Mouse (Mus musculus): ENCODE results near the gene Cd38. TPM values are rescaled to one million over a fixed set of nuclear protein-coding genes. Genes with fewer than 3 reads are reported as not detected.

Gene Cd38
- 5.5 and 5.6 TPM in 2 replicates for polyA plus RNA-seq (2014; fragmentation: Nextera tagmentation; extraction: Ambion mirVana)

- Histone ChIP-seq H3K9ac (ENCODE audit: low read length) (peak within 1 kb of the TSS; percentile 57), H3K36me3 (ENCODE audit: control insufficient read depth, insufficient read depth, low read length) (no peaks in the 10 kb centered on the region), H3K4me1 (ENCODE audit: control insufficient read depth, insufficient read depth, low read length) (peaks cover 9% of the 10 kb centered on the region; the same call in 1 of the 2 replicates), H3K4me3 (ENCODE audit: low read depth, low read length) (peak within 1 kb of the TSS; percentile 26), H3K9me3 (ENCODE audit: control insufficient read depth, low read length) (no peaks in the 10 kb centered on the region), H3K27ac (ENCODE audit: low read depth, low read length) (no peak within 1 kb of the TSS), H3K4me2 (peak within 1 kb of the TSS; percentile 59), H3K27me3 (ENCODE audit: control insufficient read depth, insufficient read depth, low read length) (no peaks in the 10 kb centered on the region)
- DNase-seq (ENCODE audit: low spot score, missing footprints): no peak
- no peak for ATAC-seq (ENCODE audit: low FRiP score)
Measured at GRCm38 (mm10) chr5:43868253-43868652, at the start of gene Cd38. TSS of gene Cd38 (plus strand) at chr5:43868553.

GRCm38 (mm10) chr5:43818695-43819094 is 49.7 kb upstream of the Cd38 start, which contains the start of gene Bst1:
TSS of gene Bst1 (plus strand) at chr5:43818885.
- Histone ChIP-seq H3K4me2 (no peak within 1 kb of the TSS), H3K27me3 (ENCODE audit: control insufficient read depth, insufficient read depth, low read length) (no peaks in the 10 kb centered on the region), H3K4me3 (ENCODE audit: low read depth, low read length) (no peak within 1 kb of the TSS), H3K4me1 (ENCODE audit: control insufficient read depth, insufficient read depth, low read length) (no peaks in the 10 kb centered on the region), H3K9me3 (ENCODE audit: control insufficient read depth, low read length) (no peaks in the 10 kb centered on the region), H3K27ac (ENCODE audit: low read depth, low read length) (no peak within 1 kb of the TSS), H3K9ac (ENCODE audit: low read length) (no peak within 1 kb of the TSS), H3K36me3 (ENCODE audit: control insufficient read depth, insufficient read depth, low read length) (no peaks in the 10 kb centered on the region)
- ATAC-seq (ENCODE audit: low FRiP score) (no peak), DNase-seq (ENCODE audit: low spot score, missing footprints) (peak; percentile 79)
- 51% methylated on average over 12 of the region's 12 CpGs for WGBS

- DNase-seq (ENCODE audit: low spot score, missing footprints): no peak
- H3K9ac ChIP-seq (ENCODE audit: low read length): no peak overlapping the region
- H3K36me3 ChIP-seq (ENCODE audit: control insufficient read depth, insufficient read depth, low read length): no peaks in the 10 kb centered on the region
- no peak overlapping the region for H3K4me3 ChIP-seq (ENCODE audit: low read depth, low read length)
- WGBS: 90% methylated on average over 11 of the region's 11 CpGs
- no peak for ATAC-seq (ENCODE audit: low FRiP score)
- H3K9me3 ChIP-seq (ENCODE audit: control insufficient read depth, low read length): no peaks in the 10 kb centered on the region
- H3K4me1 ChIP-seq (ENCODE audit: control insufficient read depth, insufficient read depth, low read length): no peaks in the 10 kb centered on the region
- H3K27ac ChIP-seq (ENCODE audit: low read depth, low read length): no peak overlapping the region
- no peak overlapping the region for H3K4me2 ChIP-seq
- H3K27me3 ChIP-seq (ENCODE audit: control insufficient read depth, insufficient read depth, low read length): no peaks in the 10 kb centered on the region
Measured at GRCm38 (mm10) chr5:43820785-43821184, 47.6 kb upstream of the Cd38 start.

GRCm38 (mm10) chr5:43821538-43821937 is 46.8 kb upstream of the Cd38 start, which contains the start of gene Fbxl5:
TSS of gene Fbxl5 (minus strand) at chr5:43821638.
- WGBS: 83% methylated on average over 19 of the region's 19 CpGs
- DNase-seq (ENCODE audit: low spot score, missing footprints) (no peak), ATAC-seq (ENCODE audit: low FRiP score) (no peak)
- H3K27me3 ChIP-seq (ENCODE audit: control insufficient read depth, insufficient read depth, low read length): no peaks in the 10 kb centered on the region
- H3K4me3 ChIP-seq (ENCODE audit: low read depth, low read length): no peak within 1 kb of the TSS
- no peak within 1 kb of the TSS for H3K27ac ChIP-seq (ENCODE audit: low read depth, low read length)
- no peaks in the 10 kb centered on the region for H3K36me3 ChIP-seq (ENCODE audit: control insufficient read depth, insufficient read depth, low read length)
- H3K4me2 ChIP-seq: no peak within 1 kb of the TSS
- no peaks in the 10 kb centered on the region for H3K9me3 ChIP-seq (ENCODE audit: control insufficient read depth, low read length)
- no peak within 1 kb of the TSS for H3K9ac ChIP-seq (ENCODE audit: low read length)
- H3K4me1 ChIP-seq (ENCODE audit: control insufficient read depth, insufficient read depth, low read length): no peaks in the 10 kb centered on the region

- Histone ChIP-seq H3K9me3 (ENCODE audit: control insufficient read depth, low read length) (no peaks in the 10 kb centered on the region), H3K27me3 (ENCODE audit: control insufficient read depth, insufficient read depth, low read length) (no peaks in the 10 kb centered on the region), H3K27ac (ENCODE audit: low read depth, low read length) (no peak overlapping the region), H3K9ac (ENCODE audit: low read length) (no peak overlapping the region), H3K4me2 (no peak overlapping the region), H3K36me3 (ENCODE audit: control insufficient read depth, insufficient read depth, low read length) (no peaks in the 10 kb centered on the region), H3K4me1 (ENCODE audit: control insufficient read depth, insufficient read depth, low read length) (no peaks in the 10 kb centered on the region), H3K4me3 (ENCODE audit: low read depth, low read length) (no peak overlapping the region)
- 67% methylated on average over 8 of the region's 8 CpGs for WGBS
- ATAC-seq (ENCODE audit: low FRiP score) (no peak), DNase-seq (ENCODE audit: low spot score, missing footprints) (no peak)
Measured at GRCm38 (mm10) chr5:43822199-43822598, 46.2 kb upstream of the Cd38 start.

- H3K36me3 ChIP-seq (ENCODE audit: control insufficient read depth, insufficient read depth, low read length): no peaks in the 10 kb centered on the region
- no peaks in the 10 kb centered on the region for H3K27me3 ChIP-seq (ENCODE audit: control insufficient read depth, insufficient read depth, low read length)
- ATAC-seq (ENCODE audit: low FRiP score) (no peak), DNase-seq (ENCODE audit: low spot score, missing footprints) (no peak)
- H3K9me3 ChIP-seq (ENCODE audit: control insufficient read depth, low read length): no peaks in the 10 kb centered on the region
- no peak overlapping the region for H3K4me3 ChIP-seq (ENCODE audit: low read depth, low read length)
- 85% methylated on average over 3 of the region's 3 CpGs for WGBS
- H3K4me1 ChIP-seq (ENCODE audit: control insufficient read depth, insufficient read depth, low read length): no peaks in the 10 kb centered on the region
- H3K27ac ChIP-seq (ENCODE audit: low read depth, low read length): no peak overlapping the region
- no peak overlapping the region for H3K9ac ChIP-seq (ENCODE audit: low read length)
- H3K4me2 ChIP-seq: no peak overlapping the region
Measured at GRCm38 (mm10) chr5:43822824-43823223, 45.5 kb upstream of the Cd38 start.

- H3K4me1 ChIP-seq (ENCODE audit: control insufficient read depth, insufficient read depth, low read length): no peaks in the 10 kb centered on the region
- no peaks in the 10 kb centered on the region for H3K9me3 ChIP-seq (ENCODE audit: control insufficient read depth, low read length)
- H3K4me3 ChIP-seq (ENCODE audit: low read depth, low read length): no peak overlapping the region
- no peak for DNase-seq (ENCODE audit: low spot score, missing footprints)
- H3K27ac ChIP-seq (ENCODE audit: low read depth, low read length): no peak overlapping the region
- H3K4me2 ChIP-seq: no peak overlapping the region
- H3K27me3 ChIP-seq (ENCODE audit: control insufficient read depth, insufficient read depth, low read length): no peaks in the 10 kb centered on the region
- H3K36me3 ChIP-seq (ENCODE audit: control insufficient read depth, insufficient read depth, low read length): no peaks in the 10 kb centered on the region
- no peak overlapping the region for H3K9ac ChIP-seq (ENCODE audit: low read length)
- ATAC-seq (ENCODE audit: low FRiP score): no peak
- WGBS: 96% methylated on average over 3 of the region's 3 CpGs
Measured at GRCm38 (mm10) chr5:43824580-43824979, 43.8 kb upstream of the Cd38 start.

- ATAC-seq (ENCODE audit: low FRiP score): no peak
- no peak for DNase-seq (ENCODE audit: low spot score, missing footprints)
- Histone ChIP-seq H3K9ac (ENCODE audit: low read length) (no peak overlapping the region), H3K27me3 (ENCODE audit: control insufficient read depth, insufficient read depth, low read length) (no peaks in the 10 kb centered on the region), H3K4me2 (no peak overlapping the region), H3K36me3 (ENCODE audit: control insufficient read depth, insufficient read depth, low read length) (no peaks in the 10 kb centered on the region), H3K27ac (ENCODE audit: low read depth, low read length) (no peak overlapping the region), H3K9me3 (ENCODE audit: control insufficient read depth, low read length) (no peaks in the 10 kb centered on the region), H3K4me3 (ENCODE audit: low read depth, low read length) (no peak overlapping the region), H3K4me1 (ENCODE audit: control insufficient read depth, insufficient read depth, low read length) (no peaks in the 10 kb centered on the region)
- 87% methylated on average over 2 of the region's 2 CpGs for WGBS
Measured at GRCm38 (mm10) chr5:43826883-43827282, 41.5 kb upstream of the Cd38 start.

GRCm38 (mm10) chr5:43827366-43827765 is 41.0 kb upstream of the Cd38 start:
- 89% methylated on average over 9 of the region's 9 CpGs for whole genome bisulfite sequencing
- Histone ChIP-seq H3K36me3 (ENCODE audit: control insufficient read depth, insufficient read depth, low read length) (no peaks in the 10 kb centered on the region), H3K9me3 (ENCODE audit: control insufficient read depth, low read length) (no peaks in the 10 kb centered on the region), H3K27me3 (ENCODE audit: control insufficient read depth, insufficient read depth, low read length) (no peaks in the 10 kb centered on the region), H3K4me1 (ENCODE audit: control insufficient read depth, insufficient read depth, low read length) (no peaks in the 10 kb centered on the region), H3K4me2 (no peak overlapping the region), H3K27ac (ENCODE audit: low read depth, low read length) (no peak overlapping the region), H3K9ac (ENCODE audit: low read length) (no peak overlapping the region), H3K4me3 (ENCODE audit: low read depth, low read length) (no peak overlapping the region)
- no peak for ATAC-seq (ENCODE audit: low FRiP score)
- DNase-seq (ENCODE audit: low spot score, missing footprints): no peak

- H3K4me3 ChIP-seq (ENCODE audit: low read depth, low read length): no peak overlapping the region
- H3K4me2 ChIP-seq: no peak overlapping the region
- H3K27me3 ChIP-seq (ENCODE audit: control insufficient read depth, insufficient read depth, low read length): no peaks in the 10 kb centered on the region
- H3K4me1 ChIP-seq (ENCODE audit: control insufficient read depth, insufficient read depth, low read length): no peaks in the 10 kb centered on the region
- WGBS: 95% methylated on average over 7 of the region's 7 CpGs
- H3K9me3 ChIP-seq (ENCODE audit: control insufficient read depth, low read length): no peaks in the 10 kb centered on the region
- ATAC-seq (ENCODE audit: low FRiP score) (no peak), DNase-seq (ENCODE audit: low spot score, missing footprints) (no peak)
- no peaks in the 10 kb centered on the region for H3K36me3 ChIP-seq (ENCODE audit: control insufficient read depth, insufficient read depth, low read length)
- no peak overlapping the region for H3K9ac ChIP-seq (ENCODE audit: low read length)
- H3K27ac ChIP-seq (ENCODE audit: low read depth, low read length): no peak overlapping the region
Measured at GRCm38 (mm10) chr5:43836590-43836989, 31.8 kb upstream of the Cd38 start.
